Mouse (Mus musculus): ENCODE results near the gene Phldb1. TPM values are rescaled to one million over a fixed set of nuclear protein-coding genes. Genes with fewer than 3 reads are reported as not detected.

The Phldb1 gene
- total RNA-seq, 2 experiments from 2014 or later, result 1.0 to 3.6 TPM

GRCm38 (mm10) chr9:44727441-44727840 is 7.6 kb downstream of the Phldb1 start:
- ATAC-seq (replicated peaks; ENCODE audit: poor library complexity, severe bottlenecking), result no peak

GRCm38 (mm10) chr9:44726431-44727146 is 8.4 kb downstream of the Phldb1 start:
- ATAC-seq (replicated peaks; ENCODE audit: poor library complexity, severe bottlenecking), result no peak

GRCm38 (mm10) chr9:44724665-44725064 is 10.3 kb downstream of the Phldb1 start:
- no peak for ATAC-seq (replicated peaks; ENCODE audit: poor library complexity, severe bottlenecking)

GRCm38 (mm10) chr9:44724223-44724622 is 10.8 kb downstream of the Phldb1 start:
- no peak for ATAC-seq (replicated peaks; ENCODE audit: poor library complexity, severe bottlenecking)

- ATAC-seq (replicated peaks; ENCODE audit: poor library complexity, severe bottlenecking), result no peak
Measured at GRCm38 (mm10) chr9:44723521-44724041, 11.4 kb downstream of the Phldb1 start.

GRCm38 (mm10) chr9:44723008-44723407 is 12.0 kb downstream of the Phldb1 start:
- ATAC-seq (replicated peaks; ENCODE audit: poor library complexity, severe bottlenecking), result peak; percentile 33

GRCm38 (mm10) chr9:44722575-44722974 is 12.4 kb downstream of the Phldb1 start:
- no peak for ATAC-seq (replicated peaks; ENCODE audit: poor library complexity, severe bottlenecking)

- no peak for ATAC-seq (replicated peaks; ENCODE audit: poor library complexity, severe bottlenecking)
Measured at GRCm38 (mm10) chr9:44721877-44722186, 13.2 kb downstream of the Phldb1 start.

- ATAC-seq (replicated peaks; ENCODE audit: poor library complexity, severe bottlenecking), result peak; percentile 91
Measured at GRCm38 (mm10) chr9:44721154-44721876, 13.7 kb downstream of the Phldb1 start.

GRCm38 (mm10) chr9:44720358-44721153 is 14.4 kb downstream of the Phldb1 start:
- ATAC-seq (replicated peaks; ENCODE audit: poor library complexity, severe bottlenecking), result no peak; the same call in 1 of the 2 replicates

GRCm38 (mm10) chr9:44719632-44720357 is 15.2 kb downstream of the Phldb1 start:
- ATAC-seq (replicated peaks; ENCODE audit: poor library complexity, severe bottlenecking), result no peak

- no peak for ATAC-seq (replicated peaks; ENCODE audit: poor library complexity, severe bottlenecking)
Measured at GRCm38 (mm10) chr9:44718937-44719631, 15.9 kb downstream of the Phldb1 start.

- no peak for ATAC-seq (replicated peaks; ENCODE audit: poor library complexity, severe bottlenecking)
Measured at GRCm38 (mm10) chr9:44717822-44718242, 17.2 kb downstream of the Phldb1 start.

- no peak for ATAC-seq (replicated peaks; ENCODE audit: poor library complexity, severe bottlenecking)
Measured at GRCm38 (mm10) chr9:44716997-44717821, 17.8 kb downstream of the Phldb1 start.

GRCm38 (mm10) chr9:44715705-44716362 is 19.2 kb downstream of the Phldb1 start:
- ATAC-seq (replicated peaks; ENCODE audit: poor library complexity, severe bottlenecking), result no peak

GRCm38 (mm10) chr9:44715109-44715508 is 19.9 kb downstream of the Phldb1 start:
- ATAC-seq (replicated peaks; ENCODE audit: poor library complexity, severe bottlenecking), result no peak

- no peak for ATAC-seq (replicated peaks; ENCODE audit: poor library complexity, severe bottlenecking)
Measured at GRCm38 (mm10) chr9:44713574-44713973, 21.4 kb downstream of the Phldb1 start.

- ATAC-seq (replicated peaks; ENCODE audit: poor library complexity, severe bottlenecking), result no peak
Measured at GRCm38 (mm10) chr9:44713080-44713479, 21.9 kb downstream of the Phldb1 start.

All from granulocyte monocyte progenitor cell, adult 5-6 weeks (primary cell).